Mouse (Mus musculus) liver, embryonic 16.5 days (tissue): ENCODE measurements around the gene Npdc1. TPM values are rescaled to one million over a fixed set of nuclear protein-coding genes. Genes with fewer than 3 reads are reported as not detected.

Experiments used
- ATAC-seq: fragments of 200-750 bp; cut with Nextera tagmentation; 2 replicates; pipeline ENCODE4 v1.8.0; 2017; ENCODE audit warnings: low read depth, mild to moderate bottlenecking, moderate number of reproducible peaks, moderate library complexity
- H3K27ac ChIP-seq: fragments of 300-500 bp; sonication (generic); 2 replicates; pipeline ENCODE4 v1.5.1; 2014; ENCODE audit warnings: mild to moderate bottlenecking, low read length
- H3K27me3 ChIP-seq: fragments of 300-500 bp; sonication (generic); 2 replicates; pipeline ENCODE4 v1.6.1; 2014; ENCODE audit warnings: low read depth, low read length, mixed read lengths; ENCODE audit not compliant: control insufficient read depth, insufficient read depth
- H3K36me3 ChIP-seq: fragments of 300-500 bp; sonication (generic); 2 replicates; pipeline ENCODE4 v1.6.1; 2014; ENCODE audit warnings: mild to moderate bottlenecking; ENCODE audit not compliant: control insufficient read depth, insufficient read depth
- H3K4me1 ChIP-seq: fragments of 300-500 bp; sonication (generic); 2 replicates; pipeline ENCODE4 v1.6.1; 2014; ENCODE audit warnings: low read depth, low read length, mixed read lengths; ENCODE audit not compliant: control insufficient read depth
- H3K4me2 ChIP-seq: fragments of 300-500 bp; sonication (generic); 2 replicates; pipeline ENCODE4 v1.6.1; 2014; ENCODE audit warnings: low read depth, low read length, mixed read lengths
- H3K4me3 ChIP-seq: fragments of 300-500 bp; sonication (generic); 2 replicates; pipeline ENCODE4 v1.5.1; 2014; ENCODE audit warnings: low read depth, mild to moderate bottlenecking, low read length
- H3K9ac ChIP-seq: fragments of 300-500 bp; sonication (generic); 2 replicates; pipeline ENCODE4 v1.6.1; 2014; ENCODE audit warnings: low read depth, low read length
- H3K9me3 ChIP-seq: fragments of 300-500 bp; sonication (generic); replicated peaks from 2 replicates; pipeline ENCODE4 v1.6.1; 2016; ENCODE audit warnings: low read length; ENCODE audit not compliant: control insufficient read depth
- WGBS: fragments of 180-500 bp; shearing (Covaris S2); extraction: QIAGEN DNeasy Blood & Tissue Kit; methylation state at CpG from one replicate; pipeline ENCODE4 v1.1.7; 2014; ENCODE audit not compliant: insufficient replicate concordance; 5-methylcytosine and 5-hydroxymethylcytosine counted together
- polyA plus RNA-seq: library from polyadenylated mRNA; unstranded; fragments of >200 nt; fragmentation: Nextera tagmentation; extraction: Ambion mirVana; gene quantifications from 2 replicates; pipeline ENCODE4 v1.2.1, GENCODE M21; 2015

Npdc1 gene
- polyA plus RNA-seq, 1 experiment from 2014 or later, result 4.8 TPM

GRCm38 (mm10) chr2:25432326-25433098 lies 33.4 kb downstream of the Npdc1 start:
- Histone ChIP-seq H3K27me3 (peaks cover 11% of the 10 kb centered on the region), H3K4me2 (no peak overlapping the region), H3K4me1 (peaks cover 6% of the 10 kb centered on the region), H3K9me3 (no peaks in the 10 kb centered on the region), H3K36me3 (no peaks in the 10 kb centered on the region), H3K27ac (no peak overlapping the region), H3K4me3 (no peak overlapping the region), H3K9ac (no peak overlapping the region)
- ATAC-seq, result no peak
- 57% methylated on average over 11 of the region's 11 CpGs for WGBS

DNA sequence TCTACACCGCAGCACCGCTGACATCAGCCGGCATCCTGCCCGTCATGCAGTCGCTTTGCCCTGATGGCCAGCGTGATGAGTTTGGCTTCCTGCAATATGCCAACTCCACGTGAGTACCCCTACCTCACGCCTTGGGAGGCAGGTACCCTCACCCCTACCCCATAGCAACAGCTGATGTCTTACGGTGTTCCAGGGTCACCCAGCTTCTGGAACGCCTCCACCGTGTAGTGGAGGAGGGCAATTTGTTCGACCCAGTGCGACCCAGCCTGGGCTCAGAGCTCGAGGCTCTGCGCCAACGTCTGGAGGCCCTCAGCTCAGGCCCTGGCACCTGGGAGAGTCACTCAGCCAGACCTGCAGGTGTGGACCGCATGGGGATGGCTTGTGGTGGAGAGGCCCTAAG lies 34.0 kb downstream of the Npdc1 start:
- Histone ChIP-seq H3K4me2 (no peak overlapping the region), H3K27ac (no peak overlapping the region), H3K4me1 (peaks cover 5% of the 10 kb centered on the region), H3K27me3 (peaks cover 11% of the 10 kb centered on the region), H3K9me3 (no peaks in the 10 kb centered on the region), H3K4me3 (no peak overlapping the region), H3K9ac (no peak overlapping the region), H3K36me3 (no peaks in the 10 kb centered on the region)
- no peak for ATAC-seq
- WGBS, result 78% methylated on average over 17 of the region's 17 CpGs

DNA sequence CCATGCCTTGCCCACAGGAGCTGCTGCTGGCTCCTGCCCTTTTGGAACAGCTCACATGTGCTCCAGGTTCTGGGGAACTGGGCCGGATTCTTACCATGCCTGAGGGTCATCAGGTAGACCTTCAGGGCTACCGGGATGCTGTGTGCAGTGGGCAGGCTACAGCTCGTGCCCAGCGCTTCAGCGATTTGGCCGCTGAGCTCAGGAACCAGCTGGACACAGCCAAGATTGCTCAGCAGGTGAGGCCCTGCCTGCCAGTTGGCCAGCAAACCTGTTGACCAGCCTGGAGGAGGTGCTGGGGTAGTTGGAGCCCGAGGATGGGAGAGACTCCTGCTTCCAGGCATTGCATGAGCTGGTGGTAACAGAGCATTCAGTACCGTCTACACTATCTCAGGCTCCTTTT lies 35.1 kb downstream of the Npdc1 start:
- WGBS, result 75% methylated on average over 8 of the region's 8 CpGs
- Histone ChIP-seq H3K27me3 (peaks cover 6% of the 10 kb centered on the region), H3K27ac (no peak overlapping the region), H3K9me3 (no peaks in the 10 kb centered on the region), H3K9ac (no peak overlapping the region), H3K36me3 (no peaks in the 10 kb centered on the region), H3K4me2 (no peak overlapping the region), H3K4me3 (no peak overlapping the region), H3K4me1 (no peaks in the 10 kb centered on the region; the same call in 1 of the 2 replicates)
- no peak for ATAC-seq

GRCm38 (mm10) chr2:25436286-25436820 lies 37.2 kb downstream of the Npdc1 start:
- no peaks in the 10 kb centered on the region; the same call in 1 of the 2 replicates for H3K4me1 ChIP-seq
- H3K4me2 ChIP-seq, result no peak overlapping the region
- H3K27me3 ChIP-seq, result no peaks in the 10 kb centered on the region
- 79% methylated on average over 10 of the region's 10 CpGs for WGBS
- H3K9me3 ChIP-seq, result no peaks in the 10 kb centered on the region
- no peaks in the 10 kb centered on the region for H3K36me3 ChIP-seq
- ATAC-seq, result no peak
- H3K4me3 ChIP-seq, result no peak overlapping the region
- H3K9ac ChIP-seq, result no peak overlapping the region
- H3K27ac ChIP-seq, result no peak overlapping the region

GRCm38 (mm10) chr2:25441067-25441466 lies 41.9 kb downstream of the Npdc1 start:
- no peak overlapping the region for H3K9ac ChIP-seq
- no peaks in the 10 kb centered on the region for H3K27me3 ChIP-seq
- WGBS, result 76% methylated on average over 20 of the region's 20 CpGs
- no peak for ATAC-seq
- H3K4me1 ChIP-seq, result no peaks in the 10 kb centered on the region
- H3K4me3 ChIP-seq, result no peak overlapping the region
- no peaks in the 10 kb centered on the region for H3K36me3 ChIP-seq
- H3K4me2 ChIP-seq, result no peak overlapping the region
- H3K27ac ChIP-seq, result no peak overlapping the region
- H3K9me3 ChIP-seq, result no peaks in the 10 kb centered on the region

DNA sequence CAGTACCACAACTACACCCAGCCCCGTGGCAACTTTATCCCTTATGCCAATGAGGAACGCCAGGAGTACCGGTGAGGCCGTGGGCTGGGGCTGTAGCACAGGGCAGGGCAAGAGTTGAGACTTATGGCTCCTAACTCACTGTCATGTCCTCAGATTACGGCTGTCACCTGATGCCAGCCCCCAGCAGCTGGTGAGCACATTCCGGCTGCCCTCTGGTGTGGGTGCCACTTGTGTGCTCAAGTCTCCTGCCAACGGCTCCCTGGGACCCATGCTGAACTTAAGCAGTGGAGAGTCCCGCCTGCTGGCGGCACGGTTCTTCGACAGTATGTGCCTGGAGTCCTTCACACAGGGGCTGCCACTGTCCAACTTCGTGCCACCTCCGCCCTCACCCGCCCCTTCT lies 43.5 kb downstream of the Npdc1 start:
- H3K36me3 ChIP-seq, result no peaks in the 10 kb centered on the region
- no peak overlapping the region for H3K9ac ChIP-seq
- 78% methylated on average over 14 of the region's 14 CpGs for WGBS
- no peak overlapping the region for H3K27ac ChIP-seq
- H3K4me1 ChIP-seq, result no peaks in the 10 kb centered on the region
- no peak overlapping the region for H3K4me3 ChIP-seq
- H3K4me2 ChIP-seq, result no peak overlapping the region
- no peak for ATAC-seq
- no peaks in the 10 kb centered on the region for H3K27me3 ChIP-seq
- H3K9me3 ChIP-seq, result no peaks in the 10 kb centered on the region

- Histone ChIP-seq H3K36me3 (no peaks in the 10 kb centered on the region), H3K27me3 (no peaks in the 10 kb centered on the region), H3K9ac (no peak overlapping the region), H3K9me3 (no peaks in the 10 kb centered on the region), H3K4me3 (no peak overlapping the region), H3K27ac (no peak overlapping the region), H3K4me2 (no peak overlapping the region), H3K4me1 (no peaks in the 10 kb centered on the region)
- 44% methylated on average over 8 of the region's 8 CpGs for WGBS
- ATAC-seq, result no peak
Measured at GRCm38 (mm10) chr2:25450853-25451647, 51.9 kb downstream of the Npdc1 start.

DNA sequence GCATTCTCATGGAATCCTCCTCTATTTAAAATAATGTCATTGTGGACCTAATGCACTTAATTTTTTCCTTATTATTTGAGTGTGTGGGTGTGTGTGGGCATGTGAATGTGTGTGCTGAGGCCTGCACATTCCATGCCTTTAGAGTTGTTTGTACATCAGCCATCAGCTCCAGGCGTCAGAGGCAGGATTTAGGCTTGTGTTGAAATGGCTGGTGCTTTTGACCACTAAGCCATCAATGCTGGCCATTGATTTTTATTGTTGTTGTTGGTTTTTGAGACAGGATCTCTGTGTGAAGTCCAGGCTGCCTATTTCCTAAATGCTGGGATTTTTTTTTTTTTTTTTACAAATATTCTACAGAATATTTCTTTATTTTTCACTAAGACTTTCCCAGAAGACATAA lies 53.8 kb downstream of the Npdc1 start:
- WGBS, result 29% methylated on average over 1 of the region's 1 CpGs
- H3K4me1 ChIP-seq, result no peaks in the 10 kb centered on the region
- H3K4me3 ChIP-seq, result no peak overlapping the region
- ATAC-seq, result no peak
- H3K36me3 ChIP-seq, result no peaks in the 10 kb centered on the region
- H3K27ac ChIP-seq, result no peak overlapping the region
- no peaks in the 10 kb centered on the region for H3K27me3 ChIP-seq
- no peaks in the 10 kb centered on the region for H3K9me3 ChIP-seq
- H3K9ac ChIP-seq, result no peak overlapping the region
- H3K4me2 ChIP-seq, result no peak overlapping the region
